Mouse (Mus musculus) bone marrow, adult 2 months (tissue): ENCODE measurements around the gene Galnt3. TPM values are rescaled to one million over a fixed set of nuclear protein-coding genes. Genes with fewer than 3 reads are reported as not detected.

Experiments used
- H3K27ac ChIP-seq: fragments of 200-500 bp; 2 replicates; pipeline ENCODE4 v1.5.1; 2012; ENCODE audit warnings: low read depth, mild to moderate bottlenecking, control low read depth, inconsistent platforms, low read length; ENCODE audit not compliant: control insufficient read depth, poor library complexity, insufficient read depth
- H3K4me1 ChIP-seq: fragments of 200-500 bp; 2 replicates; pipeline ENCODE4 v1.6.1; 2011; ENCODE audit warnings: low read length; ENCODE audit not compliant: control insufficient read depth, insufficient read depth
- H3K4me3 ChIP-seq: fragments of 200-500 bp; replicated peaks from 2 replicates; pipeline ENCODE3; 2011; ENCODE audit warnings: mild to moderate bottlenecking, low read depth, low read length, control low read depth; ENCODE audit not compliant: control insufficient read depth
- CTCF ChIP-seq: fragments of 200-500 bp; IDR thresholded peaks from 2 replicates; pipeline ENCODE4 v1.5.1; 2011; ENCODE audit warnings: low read length, control low read depth; ENCODE audit not compliant: control insufficient read depth, insufficient read depth
- POLR2A ChIP-seq: fragments of 200-500 bp; IDR thresholded peaks from 2 replicates; pipeline ENCODE4 v1.6.1; 2011; ENCODE audit warnings: low read depth, mild to moderate bottlenecking, control low read depth, low read length, borderline replicate concordance; ENCODE audit not compliant: control insufficient read depth
- WGBS: fragments of 180-500 bp; shearing (Covaris S2); methylation state at CpG from one replicate; pipeline ENCODE4 v1.1.7; 2018; 5-methylcytosine and 5-hydroxymethylcytosine counted together
- polyA plus RNA-seq: library from polyadenylated mRNA; stranded (reverse); fragments of >200 nt; gene quantifications from 2 replicates; pipeline ENCODE4 v1.2.4, GENCODE M21; 2011; ENCODE audit warnings: low replicate concordance; ENCODE audit not compliant: missing spikeins, insufficient read depth, insufficient read length

The Galnt3 gene
- polyA plus RNA-seq, result 1.4 and 8.1 TPM in 2 replicates

DNA sequence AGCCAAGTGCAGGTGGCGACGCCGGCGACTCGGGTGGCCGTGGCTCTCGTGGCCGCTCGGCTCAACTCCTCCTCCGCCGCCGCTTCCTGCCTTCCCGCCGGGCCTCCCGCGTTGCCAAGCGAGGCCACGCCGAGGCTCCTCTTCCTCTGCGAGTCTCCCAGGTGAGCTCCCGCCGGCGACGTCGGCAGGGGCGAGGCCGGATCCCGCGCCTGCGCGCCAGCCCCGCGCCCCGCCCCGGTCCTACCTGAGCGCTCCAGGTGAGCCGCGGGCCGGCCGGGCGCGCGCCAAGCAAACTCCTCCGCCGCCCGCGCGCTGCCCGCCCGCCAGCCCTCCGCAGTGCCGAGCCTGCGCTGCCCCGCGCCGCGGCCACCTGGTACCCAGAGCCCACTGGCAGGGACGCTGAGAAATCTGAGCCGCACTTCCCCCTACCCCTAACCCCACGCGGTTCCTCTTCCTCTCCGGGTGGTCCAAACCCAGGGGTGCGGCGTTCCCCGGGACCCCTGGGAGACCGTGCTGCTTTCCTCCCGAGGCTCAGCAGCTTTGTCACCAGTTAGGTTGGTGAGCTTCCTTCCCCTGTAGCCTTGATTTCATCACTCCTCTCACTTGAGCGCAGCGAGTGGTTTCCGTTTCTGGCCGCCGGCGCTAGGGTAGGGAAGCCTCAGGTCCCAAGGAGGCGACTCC is at the start of gene Galnt3:
Gene Galnt3, minus strand, starts transcription at position 404 of the 681 bp plus-strand sequence.
- H3K27ac ChIP-seq, result peak within 1 kb of the TSS; percentile 74
- peaks cover 1% of the 10 kb centered on the region; the same call in 1 of the 2 replicates for H3K4me1 ChIP-seq
- TF ChIP-seq CTCF (no peak), POLR2A (no peak; the same call in 1 of the 2 replicates)
- peak within 1 kb of the TSS; percentile 71 for H3K4me3 ChIP-seq
- under 1% methylated on average over 56 of the region's 74 CpGs for WGBS

DNA sequence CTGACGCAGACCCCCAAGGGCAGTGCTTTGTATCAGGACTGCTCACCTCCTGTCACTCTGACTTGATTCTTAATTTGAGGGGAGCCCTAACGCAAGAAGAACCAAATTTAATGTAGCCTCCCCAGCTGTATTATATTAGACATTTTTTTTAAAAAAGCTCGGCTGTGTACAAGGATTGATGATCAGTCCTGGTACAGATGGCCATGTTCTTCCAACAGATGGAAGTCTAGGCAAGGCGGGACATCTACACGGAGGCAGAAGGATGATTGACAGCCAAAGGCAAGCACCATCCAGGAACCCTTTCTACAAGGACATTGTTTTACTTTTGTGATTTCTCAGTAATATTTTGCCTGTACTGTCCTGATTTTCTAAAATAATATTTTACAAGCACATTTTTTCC is 48.3 kb upstream of the Galnt3 start:
- Histone ChIP-seq H3K27ac (no peak overlapping the region), H3K4me1 (no peaks in the 10 kb centered on the region), H3K4me3 (no peak overlapping the region)
- WGBS, result 78% methylated on average over 5 of the region's 5 CpGs
- TF ChIP-seq CTCF, result no peak
- TF ChIP-seq POLR2A, result no peak

DNA sequence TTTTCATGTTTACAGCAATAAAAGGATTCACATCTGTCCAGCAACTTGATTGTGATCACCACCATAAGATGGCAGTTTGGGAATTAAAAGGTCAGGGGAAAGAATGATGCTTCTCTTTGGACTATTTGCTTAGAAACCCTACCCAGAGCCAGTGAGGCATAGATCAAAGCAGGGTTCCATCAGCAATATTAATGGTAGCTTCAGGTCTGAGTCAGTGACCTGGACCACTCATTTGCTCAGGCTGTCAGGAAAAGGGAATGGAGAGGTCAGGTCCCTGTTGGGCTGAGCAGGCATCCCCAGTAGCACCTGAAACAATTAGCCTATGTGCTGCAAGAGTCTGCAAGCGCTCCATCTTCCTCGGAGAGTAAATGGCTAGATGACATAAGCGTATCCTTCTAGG is 46.8 kb upstream of the Galnt3 start:
- H3K4me1 ChIP-seq, result no peaks in the 10 kb centered on the region
- TF ChIP-seq POLR2A (no peak), CTCF (no peak)
- WGBS, result 88% methylated on average over 3 of the region's 3 CpGs
- H3K27ac ChIP-seq, result no peak overlapping the region
- H3K4me3 ChIP-seq, result no peak overlapping the region

DNA sequence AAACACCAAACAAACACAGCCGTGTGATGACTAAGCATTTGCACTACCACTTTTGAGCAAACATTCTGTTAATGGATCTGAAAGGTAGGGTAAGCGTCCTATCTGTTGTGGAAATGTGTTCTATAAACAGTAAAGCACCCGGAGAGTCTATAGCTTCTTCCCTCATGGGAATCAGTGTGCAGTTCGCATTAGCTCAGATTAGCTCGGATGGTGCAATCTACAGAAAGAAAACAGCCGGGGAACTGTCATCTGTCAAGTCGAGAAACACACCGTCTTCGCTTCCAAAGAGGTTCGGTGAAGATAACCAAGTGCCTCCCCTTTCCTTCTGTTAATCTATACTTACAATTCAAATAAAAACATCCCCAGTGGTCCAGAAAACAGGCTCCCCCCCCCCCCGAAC is 45.9 kb upstream of the Galnt3 start:
- TF ChIP-seq POLR2A, result no peak
- TF ChIP-seq CTCF, result no peak
- WGBS, result 77% methylated on average over 11 of the region's 11 CpGs
- Histone ChIP-seq H3K4me3 (no peak overlapping the region), H3K4me1 (no peaks in the 10 kb centered on the region), H3K27ac (no peak overlapping the region)

DNA sequence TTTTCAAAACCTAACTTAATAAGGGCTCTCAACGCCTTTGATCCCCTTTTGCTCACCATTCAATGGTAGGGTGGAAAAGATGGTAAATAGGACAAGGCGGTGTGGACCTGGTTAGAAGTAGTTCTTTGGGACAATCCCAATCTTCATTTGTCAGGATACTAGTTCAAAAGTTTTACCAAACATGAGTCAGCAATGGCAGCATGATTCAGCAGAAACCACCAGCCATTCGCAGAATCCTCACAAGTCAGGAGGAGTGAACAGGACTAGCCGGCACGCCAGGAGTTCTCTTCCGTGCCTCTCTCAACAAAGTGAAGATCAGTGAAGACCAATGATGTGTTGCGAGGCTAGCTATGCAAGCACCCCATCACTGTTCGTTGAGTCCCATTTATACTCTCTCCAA is 40.2 kb upstream of the Galnt3 start:
- H3K4me3 ChIP-seq, result no peak overlapping the region

DNA sequence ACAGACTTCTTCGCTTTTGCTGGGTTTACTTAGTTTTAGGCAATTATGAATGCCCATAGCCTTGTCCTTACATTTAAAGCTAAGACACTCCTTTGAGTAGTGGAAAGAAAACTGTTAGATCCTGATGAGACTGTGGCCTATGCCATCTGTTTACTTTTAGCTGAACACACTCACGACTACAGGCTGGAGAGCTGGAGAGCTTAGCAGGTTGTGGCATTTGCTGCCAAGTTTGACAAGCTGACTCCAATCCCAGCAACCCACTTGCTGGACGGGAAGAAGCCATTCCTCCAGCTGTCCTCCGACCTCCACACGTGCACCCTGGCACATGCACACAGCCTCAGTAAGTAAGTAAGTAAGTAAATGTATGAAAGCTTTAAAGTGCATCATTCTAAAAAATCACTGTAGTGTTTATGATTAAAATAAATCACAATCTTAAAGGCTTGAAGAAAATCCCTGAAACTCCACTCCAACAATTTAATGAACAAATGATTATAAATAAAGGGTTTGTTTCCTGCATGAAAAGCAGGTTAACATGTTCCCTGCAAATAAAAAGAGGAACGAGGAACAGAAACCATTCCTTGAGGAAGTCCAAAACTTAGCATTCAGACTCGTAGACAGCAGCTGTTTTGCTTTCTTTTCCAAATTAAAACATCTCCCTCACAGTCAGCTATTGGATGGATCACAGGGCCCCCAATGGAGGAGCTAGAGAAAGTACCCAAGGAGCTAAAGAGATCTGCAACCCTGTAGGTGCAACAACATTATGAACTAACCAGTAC is 33.5 kb upstream of the Galnt3 start:
- H3K4me1 ChIP-seq, result no peaks in the 10 kb centered on the region
- TF ChIP-seq CTCF (no peak), POLR2A (no peak)
- no peak overlapping the region for H3K4me3 ChIP-seq
- no peak overlapping the region for H3K27ac ChIP-seq
- WGBS, result 56% methylated on average over 7 of the region's 7 CpGs

More for the DNA sequence above, 40.2 kb upstream of the Galnt3 start:
- WGBS, result 82% methylated on average over 8 of the region's 8 CpGs
- no peaks in the 10 kb centered on the region for H3K4me1 ChIP-seq
- TF ChIP-seq POLR2A (no peak), CTCF (no peak)
- H3K27ac ChIP-seq, result no peak overlapping the region

DNA sequence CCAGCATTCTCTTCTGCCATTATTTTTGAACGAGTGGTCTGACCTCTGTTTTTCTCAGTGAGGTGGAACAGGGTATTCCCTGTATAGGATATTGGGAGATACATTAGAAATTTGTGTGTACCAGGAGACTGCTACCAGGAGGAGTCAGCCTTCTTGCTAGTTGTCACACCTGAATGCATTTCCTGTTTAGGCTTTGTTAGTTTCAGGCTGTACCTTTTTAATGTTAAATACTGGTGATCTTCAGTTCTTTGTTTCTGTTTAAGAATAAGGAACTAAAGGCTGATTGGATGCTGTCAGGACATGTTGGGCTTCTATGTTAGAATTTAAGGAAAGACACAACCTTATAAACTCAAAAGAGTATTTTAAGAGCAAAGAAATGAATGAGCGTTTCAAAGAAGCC is 26.6 kb upstream of the Galnt3 start:
- TF ChIP-seq POLR2A (no peak), CTCF (no peak)
- Histone ChIP-seq H3K27ac (no peak overlapping the region), H3K4me3 (no peak overlapping the region), H3K4me1 (no peaks in the 10 kb centered on the region)
- WGBS, result 77% methylated on average over 2 of the region's 2 CpGs

DNA sequence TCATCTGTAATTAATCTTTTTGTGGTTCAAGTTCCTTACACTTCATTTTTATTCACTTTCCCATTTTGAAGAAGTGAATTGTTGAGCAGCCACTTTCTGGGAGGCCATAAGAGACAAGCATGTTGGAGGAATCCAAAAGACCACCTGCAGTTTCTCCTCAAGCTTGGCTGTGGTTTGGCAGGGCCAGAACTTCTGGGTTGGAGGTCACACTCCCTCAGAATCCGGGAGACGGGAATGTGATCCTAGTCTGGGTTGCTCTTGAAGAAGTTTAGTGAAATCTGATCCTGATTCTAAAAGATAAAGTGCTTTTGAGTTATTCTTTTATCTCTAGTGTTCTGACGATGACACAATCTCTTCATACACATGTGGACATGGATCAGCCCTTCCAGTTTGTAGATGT is 25.7 kb upstream of the Galnt3 start:
- TF ChIP-seq POLR2A, result no peak
- Histone ChIP-seq H3K4me1 (no peaks in the 10 kb centered on the region), H3K27ac (no peak overlapping the region), H3K4me3 (no peak overlapping the region)
- 73% methylated on average over 3 of the region's 3 CpGs for WGBS
